Mouse (Mus musculus) embryonic facial prominence, embryonic 11.5 days (tissue): ENCODE results near the gene Mtss1l. TPM values are rescaled to one million over a fixed set of nuclear protein-coding genes. Genes with fewer than 3 reads are reported as not detected.

Experiments
- ATAC-seq: fragments of 200-750 bp; cut with Nextera tagmentation; replicated peaks from 2 replicates; pipeline ENCODE4 v1.8.0; 2017; ENCODE audit warnings: low read depth; ENCODE audit not compliant: insufficient number of reproducible peaks, low FRiP score, low TSS enrichment
- DNase-seq: peaks from one replicate; pipeline ENCODE4 v3.0.0-alpha.2; 2015; ENCODE audit warnings: low spot score
- H3K27ac ChIP-seq: fragments of 300-500 bp; sonication (generic); replicated peaks from 2 replicates; pipeline ENCODE4 v1.5.1; 2014; ENCODE audit warnings: mild to moderate bottlenecking, low read depth, low read length, control low read depth
- H3K27me3 ChIP-seq: fragments of 300-500 bp; sonication (generic); 2 replicates; pipeline ENCODE4 v1.6.1; 2014; ENCODE audit warnings: mild to moderate bottlenecking, low read length, moderate library complexity, mixed read lengths; ENCODE audit not compliant: control insufficient read depth, insufficient read depth
- H3K36me3 ChIP-seq: fragments of 300-500 bp; sonication (generic); replicated peaks from 2 replicates; pipeline ENCODE4 v1.6.1; 2014; ENCODE audit warnings: low read depth, mild to moderate bottlenecking, low read length, moderate library complexity, mixed read lengths; ENCODE audit not compliant: control insufficient read depth, insufficient read depth
- H3K4me1 ChIP-seq: fragments of 300-500 bp; sonication (generic); 2 replicates; pipeline ENCODE4 v1.6.1; 2014; ENCODE audit warnings: low read length, mixed read lengths; ENCODE audit not compliant: control insufficient read depth, insufficient read depth
- H3K4me2 ChIP-seq: fragments of 300-500 bp; sonication (generic); 2 replicates; pipeline ENCODE4 v1.6.1; 2014; ENCODE audit warnings: low read depth, mild to moderate bottlenecking, control low read depth, low read length, moderate library complexity
- H3K4me3 ChIP-seq: fragments of 300-500 bp; sonication (generic); 2 replicates; pipeline ENCODE4 v1.5.1; 2014; ENCODE audit warnings: low read depth, low read length, control low read depth
- H3K9ac ChIP-seq: fragments of 300-500 bp; sonication (generic); replicated peaks from 2 replicates; pipeline ENCODE4 v1.6.1; 2014; ENCODE audit warnings: mild to moderate bottlenecking, control low read depth, low read length
- H3K9me3 ChIP-seq: fragments of 300-500 bp; sonication (generic); replicated peaks from 2 replicates; pipeline ENCODE4 v1.6.1; 2016; ENCODE audit warnings: mild to moderate bottlenecking, low read length, inconsistent platforms, mixed read lengths; ENCODE audit not compliant: control insufficient read depth
- WGBS: fragments of 180-500 bp; shearing (Covaris S2); extraction: QIAGEN DNeasy Blood & Tissue Kit; methylation state at CpG from one replicate; pipeline ENCODE4 v1.1.7; 2014; 5-methylcytosine and 5-hydroxymethylcytosine counted together
- polyA plus RNA-seq: library from polyadenylated mRNA; unstranded; fragments of >200 nt; fragmentation: Nextera tagmentation; extraction: Ambion mirVana; gene quantifications from 2 replicates; pipeline ENCODE4 v1.2.1, GENCODE M21; 2014

The Mtss1l gene
- polyA plus RNA-seq = 7.9 and 12.7 TPM in 2 replicates

DNA sequence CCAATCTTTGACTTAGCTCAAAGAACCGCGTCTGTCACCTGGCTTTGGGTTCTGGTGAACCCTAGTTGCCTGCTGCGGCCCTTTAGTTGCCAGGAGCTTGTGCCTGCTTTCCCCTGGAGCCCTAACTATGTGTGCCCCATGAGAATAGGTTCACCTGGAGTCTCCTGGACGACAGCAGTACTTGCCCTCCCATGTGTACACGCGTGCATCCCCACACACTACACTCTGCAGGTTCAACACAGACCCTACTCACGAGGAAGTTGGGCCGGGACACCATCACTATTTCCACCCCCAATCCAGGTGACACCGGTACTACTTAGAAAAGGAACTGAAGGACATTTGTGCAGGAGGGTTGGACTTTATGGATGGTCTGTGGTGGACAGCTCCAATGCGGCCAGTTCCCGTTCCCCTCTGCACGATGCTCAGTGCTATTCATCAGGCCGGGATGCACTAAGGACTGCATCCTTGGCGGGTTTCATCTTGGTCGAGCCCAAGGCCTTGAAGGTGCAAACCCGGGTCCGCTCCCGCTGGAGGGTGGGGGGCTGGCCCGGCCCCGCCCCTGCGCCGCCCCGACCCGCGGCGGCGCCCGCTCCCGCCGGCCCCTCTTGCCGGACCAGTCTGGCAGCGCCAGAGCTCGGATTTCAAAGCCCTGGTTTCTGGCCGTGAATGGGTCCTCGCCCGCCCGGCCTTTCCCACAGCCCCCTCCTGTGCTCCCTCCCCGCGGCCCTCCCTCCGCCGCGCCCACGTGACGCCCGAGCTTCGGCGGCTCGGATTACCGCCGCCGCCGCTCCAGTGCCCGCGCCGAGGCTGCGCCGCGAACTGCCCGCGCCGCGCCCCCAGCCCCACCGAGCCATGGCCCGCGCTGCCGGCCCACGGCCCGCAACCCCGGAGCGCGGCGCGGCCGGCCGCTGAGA lies at the start of gene Mtss1l:
Mtss1l (plus strand) TSS at position 792 of the 914 bp plus-strand sequence.
- DNase-seq = peak; percentile 96
- ATAC-seq = peak; percentile 81
- Histone ChIP-seq H3K9me3 (no peaks in the 10 kb centered on the region), H3K27ac (peak within 1 kb of the TSS; percentile 88), H3K4me1 (peaks cover 24% of the 10 kb centered on the region), H3K4me2 (peak within 1 kb of the TSS; percentile 76), H3K27me3 (no peaks in the 10 kb centered on the region), H3K4me3 (peak within 1 kb of the TSS; percentile 75), H3K36me3 (no peaks in the 10 kb centered on the region), H3K9ac (peak within 1 kb of the TSS; percentile 91)
- WGBS = 4% methylated on average over 56 of the region's 75 CpGs

DNA sequence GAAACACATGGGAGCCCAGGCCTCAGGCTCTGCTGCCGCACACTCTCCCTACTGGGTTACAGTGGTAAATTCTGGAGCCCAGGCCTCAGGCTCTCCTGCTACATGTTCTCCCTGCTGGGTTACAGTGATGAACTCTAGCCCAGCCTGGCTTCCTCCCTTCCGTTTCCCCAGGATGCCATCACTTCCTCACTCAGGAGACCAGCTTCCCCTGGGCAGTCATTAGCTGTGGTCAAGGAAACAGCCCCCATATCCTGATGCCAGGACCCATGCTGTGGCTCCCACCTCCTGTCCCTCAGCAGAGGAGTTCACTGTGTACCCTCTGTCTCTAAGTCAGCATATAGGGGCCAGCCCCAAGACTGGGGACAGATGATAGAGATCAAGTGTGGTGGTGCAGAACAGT lies 49.1 kb upstream of the Mtss1l start:
- Histone ChIP-seq H3K27ac (no peak overlapping the region), H3K9ac (no peak overlapping the region), H3K4me3 (no peak overlapping the region), H3K4me2 (no peak overlapping the region), H3K9me3 (no peaks in the 10 kb centered on the region), H3K27me3 (no peaks in the 10 kb centered on the region), H3K4me1 (0 out of 2 replicates have a peak, but pooled peaks cover 2% of the 10 kb centered on the region), H3K36me3 (no peaks in the 10 kb centered on the region)
- 87% methylated on average over 2 of the region's 2 CpGs for WGBS
- ATAC-seq = no peak
- no peak for DNase-seq

DNA sequence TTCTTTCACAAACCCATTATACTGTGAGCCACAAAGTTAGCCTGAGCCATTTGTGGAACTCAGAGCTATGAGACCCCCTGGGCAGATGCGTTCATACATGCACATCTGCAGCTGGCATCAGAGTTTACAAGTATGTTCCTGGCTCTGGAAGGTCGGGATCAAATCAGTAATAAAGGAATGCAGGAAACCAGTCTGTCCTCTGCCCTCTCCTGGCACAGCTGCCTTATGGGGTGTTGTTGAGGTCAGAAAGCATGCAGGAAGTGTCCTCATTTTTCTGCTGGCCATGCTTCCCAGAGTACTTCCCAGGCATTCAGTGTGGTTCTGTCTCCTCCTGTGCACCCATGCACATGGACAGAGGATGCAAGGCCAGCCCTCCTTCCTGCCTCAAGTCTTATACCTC lies 48.1 kb upstream of the Mtss1l start:
- H3K36me3 ChIP-seq = no peaks in the 10 kb centered on the region
- no peak overlapping the region for H3K9ac ChIP-seq
- ATAC-seq = no peak
- no peaks in the 10 kb centered on the region for H3K9me3 ChIP-seq
- DNase-seq = no peak
- no peak overlapping the region for H3K4me2 ChIP-seq
- H3K27ac ChIP-seq = no peak overlapping the region
- no peak overlapping the region for H3K4me3 ChIP-seq
- 80% methylated on average over 2 of the region's 2 CpGs for WGBS
- H3K4me1 ChIP-seq = peaks cover 2% of the 10 kb centered on the region; the same call in 1 of the 2 replicates
- no peaks in the 10 kb centered on the region for H3K27me3 ChIP-seq

DNA sequence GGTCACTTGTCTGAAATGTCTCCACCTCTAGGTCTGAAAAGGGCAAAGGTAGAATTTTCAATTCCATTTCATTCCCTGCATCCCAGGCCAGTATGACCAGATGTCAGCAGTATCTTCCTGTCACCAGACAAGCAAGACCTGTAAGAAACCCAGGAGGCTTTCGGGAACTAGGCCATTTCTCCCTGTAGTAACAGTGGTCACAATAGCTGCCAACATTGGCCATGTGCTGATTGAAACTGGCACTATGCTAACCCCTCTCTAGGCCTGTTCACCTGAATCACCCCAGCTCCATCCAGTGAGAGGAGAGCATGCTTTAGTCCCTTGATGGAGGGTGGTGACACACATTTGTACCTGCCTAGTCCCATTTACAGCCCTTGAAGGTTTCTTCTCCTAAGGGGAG lies 46.7 kb upstream of the Mtss1l start:
- Histone ChIP-seq H3K36me3 (no peaks in the 10 kb centered on the region), H3K4me2 (no peak overlapping the region), H3K27me3 (no peaks in the 10 kb centered on the region), H3K9me3 (no peaks in the 10 kb centered on the region), H3K27ac (no peak overlapping the region), H3K4me1 (peaks cover 2% of the 10 kb centered on the region; the same call in 1 of the 2 replicates), H3K9ac (no peak overlapping the region), H3K4me3 (no peak overlapping the region)
- WGBS = 93% methylated on average over 1 of the region's 1 CpGs
- no peak for ATAC-seq
- no peak for DNase-seq

DNA sequence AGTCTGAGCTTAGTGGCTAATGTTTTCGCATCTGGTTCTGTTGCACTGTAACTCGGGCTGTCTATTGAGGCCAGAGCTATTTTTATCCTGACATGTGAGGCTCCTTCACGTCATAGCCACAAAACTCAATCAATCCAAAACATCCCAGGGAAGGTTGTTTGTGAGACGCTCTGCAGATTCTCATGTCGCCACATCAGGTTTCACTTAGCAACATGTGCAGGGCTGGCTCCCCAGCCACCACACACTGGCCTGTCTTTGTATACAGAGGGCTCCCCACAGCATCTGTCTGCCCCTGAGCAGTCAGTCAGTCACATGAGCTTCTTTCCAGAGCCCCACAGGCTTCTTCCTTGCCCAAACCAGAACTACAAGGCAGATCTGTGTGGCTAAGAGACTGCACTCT lies 44.6 kb upstream of the Mtss1l start:
- ATAC-seq = peak; percentile 83; the same call in 1 of the 2 replicates
- no peak overlapping the region for H3K9ac ChIP-seq
- no peaks in the 10 kb centered on the region for H3K36me3 ChIP-seq
- no peak overlapping the region for H3K4me3 ChIP-seq
- peaks cover 2% of the 10 kb centered on the region; the same call in 1 of the 2 replicates for H3K4me1 ChIP-seq
- peak overlapping the region; percentile 49; the same call in 1 of the 2 replicates for H3K27ac ChIP-seq
- no peaks in the 10 kb centered on the region for H3K27me3 ChIP-seq
- DNase-seq = peak; percentile 86
- 31% methylated on average over 5 of the region's 5 CpGs for WGBS
- no peaks in the 10 kb centered on the region for H3K9me3 ChIP-seq
- no peak overlapping the region for H3K4me2 ChIP-seq

DNA sequence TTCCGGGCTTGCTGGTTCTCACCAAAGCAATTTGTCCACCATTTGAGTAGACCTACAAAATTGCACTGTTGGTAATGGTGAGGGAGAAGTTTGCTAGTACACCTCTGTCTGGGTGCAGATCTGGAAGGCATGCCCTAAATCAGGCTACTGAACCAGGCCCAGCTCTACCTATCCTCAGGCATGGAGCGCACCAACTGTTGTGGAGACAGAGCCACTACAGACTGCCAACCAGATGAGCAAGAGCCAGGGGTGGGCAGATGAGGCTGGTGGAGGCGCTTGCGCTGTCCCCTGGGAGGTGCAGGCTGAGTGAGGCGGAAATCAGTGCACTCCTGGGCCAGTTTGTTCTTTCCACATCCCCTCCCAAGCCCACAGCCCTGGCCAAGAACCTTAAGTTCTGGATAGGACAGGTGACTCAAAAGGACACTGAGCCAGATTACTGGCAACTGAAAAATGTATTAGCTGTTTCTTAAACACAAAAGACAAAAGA lies 44.1 kb upstream of the Mtss1l start:
- Histone ChIP-seq H3K27ac (peak overlapping the region; percentile 29; the same call in 1 of the 2 replicates), H3K9me3 (no peaks in the 10 kb centered on the region), H3K4me2 (no peak overlapping the region), H3K27me3 (no peaks in the 10 kb centered on the region), H3K4me1 (peaks cover 2% of the 10 kb centered on the region; the same call in 1 of the 2 replicates), H3K36me3 (no peaks in the 10 kb centered on the region), H3K4me3 (no peak overlapping the region), H3K9ac (no peak overlapping the region)
- DNase-seq (no peak), ATAC-seq (no peak)
- 79% methylated on average over 5 of the region's 5 CpGs for WGBS

DNA sequence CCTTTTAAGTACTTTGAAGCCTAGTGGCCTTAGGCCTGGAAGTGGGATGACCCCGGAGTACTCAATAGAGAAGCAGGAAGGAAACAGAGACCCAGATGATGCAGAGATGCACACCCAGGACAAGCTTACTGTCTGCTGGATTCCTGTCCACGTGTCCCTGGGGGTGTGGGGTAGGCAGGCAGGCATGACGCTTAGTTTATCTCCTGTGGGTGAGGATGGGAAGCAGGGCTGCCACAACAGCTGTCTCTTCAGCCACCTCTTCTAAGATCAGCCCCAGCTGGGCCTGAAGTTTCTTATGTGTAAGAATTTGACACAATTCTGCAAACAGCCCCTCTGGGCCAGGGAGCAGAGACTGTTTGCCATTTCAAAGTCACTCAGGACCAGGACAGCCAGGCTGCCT lies 42.3 kb upstream of the Mtss1l start:
- no peaks in the 10 kb centered on the region for H3K9me3 ChIP-seq
- no peak overlapping the region for H3K9ac ChIP-seq
- no peak for DNase-seq
- no peak overlapping the region for H3K4me3 ChIP-seq
- H3K27me3 ChIP-seq = no peaks in the 10 kb centered on the region
- no peak for ATAC-seq
- H3K4me1 ChIP-seq = peaks cover 2% of the 10 kb centered on the region; the same call in 1 of the 2 replicates
- no peak overlapping the region for H3K4me2 ChIP-seq
- H3K27ac ChIP-seq = no peak overlapping the region
- 70% methylated on average over 3 of the region's 3 CpGs for WGBS
- H3K36me3 ChIP-seq = no peaks in the 10 kb centered on the region

DNA sequence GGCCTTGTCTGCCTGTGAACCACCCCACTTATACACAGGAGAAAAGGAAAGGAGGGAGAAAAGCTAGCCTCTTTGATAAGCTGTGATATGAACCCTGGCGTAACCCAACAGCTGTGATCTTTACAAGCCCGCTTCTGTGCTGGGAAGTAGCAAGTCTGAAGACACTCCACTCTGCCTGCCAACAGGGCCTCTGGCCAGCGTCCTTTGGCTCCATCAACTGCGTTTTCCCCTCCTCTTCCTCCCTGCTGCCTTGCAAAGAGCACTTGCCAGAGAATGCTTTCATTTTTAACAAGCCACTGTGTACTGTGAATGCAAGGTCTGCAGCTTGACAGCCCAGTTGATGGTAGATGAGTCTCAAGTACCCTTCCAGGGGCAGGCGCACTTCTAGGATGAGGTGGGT lies 33.5 kb upstream of the Mtss1l start:
- Histone ChIP-seq H3K4me2 (no peak overlapping the region), H3K4me1 (no peaks in the 10 kb centered on the region), H3K4me3 (no peak overlapping the region), H3K9me3 (no peaks in the 10 kb centered on the region), H3K27ac (no peak overlapping the region), H3K36me3 (no peaks in the 10 kb centered on the region), H3K9ac (no peak overlapping the region), H3K27me3 (no peaks in the 10 kb centered on the region)
- 93% methylated on average over 5 of the region's 5 CpGs for WGBS
- ATAC-seq = no peak
- DNase-seq = no peak
